In the genomic region with DNA sequence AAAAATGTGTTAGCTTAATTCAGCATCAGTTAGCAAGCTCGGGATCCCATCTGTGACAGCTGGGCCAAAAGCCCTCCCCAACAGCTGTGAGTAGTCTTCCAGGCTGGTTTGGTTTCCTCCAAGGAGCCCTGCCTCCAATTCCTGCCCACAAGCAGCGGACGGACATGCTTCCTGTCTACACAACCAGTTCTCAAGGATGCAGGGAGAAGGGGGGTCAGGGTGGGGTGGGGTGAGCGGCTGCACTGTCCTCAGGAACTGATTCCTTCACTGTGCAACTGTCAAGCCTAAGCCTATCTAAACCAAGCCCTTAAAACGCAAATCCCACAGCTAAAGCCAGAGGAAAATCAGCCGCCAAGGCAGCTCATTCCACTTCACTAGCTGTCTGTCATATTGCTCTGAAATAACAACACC, we compare ENCODE assay signal across 8 mouse cellular contexts. TPM values are rescaled to one million over a fixed set of nuclear protein-coding genes. Genes with fewer than 3 reads are reported as not detected.
DNase-seq lines count a peak whose midpoint lies in the region; ATAC-seq and TF ChIP-seq lines count a peak whose summit lies in the region.

No protein-coding gene starts in this region.

- TF ChIP-seq CTCF in lung, adult 2 months (IDR thresholded peaks at IDR 0.05; ENCODE audit: insufficient read depth, low read length): no peak

- peak overlapping the region; percentile 86 for H3K4me2 ChIP-seq in forebrain, embryonic 14.5 days (ENCODE audit: low read length)

- H3K4me1 ChIP-seq in forebrain, embryonic 14.5 days (ENCODE audit: control insufficient read depth, insufficient read depth, low read length): peaks cover 15% of the 10 kb centered on the region
- H3K4me1 ChIP-seq in lung, adult 2 months (ENCODE audit: control insufficient read depth, insufficient read depth, low read length): peaks cover 15% of the 10 kb centered on the region; the same call in 1 of the 2 replicates

- peak; percentile 20 for DNase-seq in CD4-positive helper T cell, adult 2 months (ENCODE audit: low read depth, low spot score)
- peak; percentile 26 for DNase-seq in adrenal gland, postnatal 25 days
- peak; percentile 53 for DNase-seq in forebrain, embryonic 14.5 days (ENCODE audit: low spot score)
- DNase-seq in heart, postnatal 4 days: peak; percentile 45
- DNase-seq in layer of hippocampus, adult 8-10 months (ENCODE audit: low spot score in 2 of 2): peak; percentile 67
- DNase-seq in lung, adult 2 months: no peak
- DNase-seq in retina, embryonic 14.5 days (ENCODE audit: low spot score): peak; percentile 26
- no peak for DNase-seq in urinary bladder, adult 18-20 months (ENCODE audit: low spot score in 2 of 2)

- H3K36me3 ChIP-seq in forebrain, embryonic 14.5 days (ENCODE audit: control insufficient read depth, insufficient read depth, low read length): peaks cover 5% of the 10 kb centered on the region

- ATAC-seq in forebrain, embryonic 14.5 days: no peak

- H3K27me3 ChIP-seq in forebrain, embryonic 14.5 days (replicated peaks; ENCODE audit: control insufficient read depth, insufficient read depth, low read length): no peaks in the 10 kb centered on the region

- TF ChIP-seq POLR2A in lung, adult 2 months (IDR thresholded peaks at IDR 0.05; ENCODE audit: borderline replicate concordance, extremely low read depth, low read depth, low read length): no peak

- 10% methylated on average over 6 of the region's 6 CpGs for WGBS in forebrain, embryonic 14.5 days
- 3% methylated on average over 6 of the region's 6 CpGs for WGBS in lung, adult 2 months

- H3K27ac ChIP-seq in forebrain, embryonic 14.5 days (ENCODE audit: low read depth, low read length): peak overlapping the region; percentile 84

- peak overlapping the region; percentile 93 for H3K9ac ChIP-seq in forebrain, embryonic 14.5 days (ENCODE audit: low read length)

- H3K4me3 ChIP-seq in forebrain, embryonic 14.5 days (ENCODE audit: low read depth, low read length): peak overlapping the region; percentile 97
- H3K4me3 ChIP-seq in lung, adult 2 months (replicated peaks; ENCODE audit: extremely low read depth, low read depth, low read length): peak overlapping the region; percentile 83

- H3K9me3 ChIP-seq in forebrain, embryonic 14.5 days (replicated peaks; ENCODE audit: control insufficient read depth, low read length): no peaks in the 10 kb centered on the region

RNA-seq across cellular contexts. Expression of a gene that starts 24.0 kb away (rescaled TPM):
- 98.3 and 156 TPM in 2 replicates for total RNA-seq in adrenal gland, postnatal 25 days (2021)
- polyA plus RNA-seq in forebrain, embryonic 14.5 days (2014; fragmentation: Nextera tagmentation; extraction: Ambion mirVana): 354 and 364 TPM in 2 replicates
- 100 to 1,000 TPM; 120 to 133 TPM for total RNA-seq in heart, postnatal 4 days (2021)
- 100 to 1,000 TPM; 378 to 407 (median 393) TPM for total RNA-seq in layer of hippocampus, adult 8-10 months (2022)
- polyA plus RNA-seq in lung, adult 2 months (2012; rRNA removed): 88.6 and 141 TPM in 2 replicates

RNA-seq across cellular contexts. Expression of a gene that starts 51.0 kb away (rescaled TPM):
- 10.9 and 12.6 TPM in 2 replicates for total RNA-seq in adrenal gland, postnatal 25 days (2021)
- polyA plus RNA-seq in forebrain, embryonic 14.5 days (2014; fragmentation: Nextera tagmentation; extraction: Ambion mirVana): 83.3 and 87.6 TPM in 2 replicates
- 10 to 100 TPM; 16.6 to 16.9 TPM for total RNA-seq in heart, postnatal 4 days (2021)
- total RNA-seq in layer of hippocampus, adult 8-10 months (2022): 10 to 100 TPM; 52.3 to 55.7 (median 52.8) TPM
- polyA plus RNA-seq in lung, adult 2 months (2012; rRNA removed): 32.5 and 41.7 TPM in 2 replicates

Comparison
In these comparisons a context has a peak if more than half of its experiments do, and no peak if none do; other contexts are left out.
1. DNase-seq: peak in CD4-positive helper T cell, adult 2 months (single experiment), adrenal gland, postnatal 25 days (single experiment), forebrain, embryonic 14.5 days (single experiment), heart, postnatal 4 days (single experiment), layer of hippocampus, adult 8-10 months (2 of 2) and retina, embryonic 14.5 days (single experiment); none in lung, adult 2 months (single experiment) and urinary bladder, adult 18-20 months (0 of 2).